Mouse (Mus musculus) stomach, postnatal 0 days (tissue): ENCODE measurements around the gene Sytl3. TPM values are rescaled to one million over a fixed set of nuclear protein-coding genes. Genes with fewer than 3 reads are reported as not detected.

Experiments
- ATAC-seq: fragments of 200-750 bp; cut with Nextera tagmentation; 2 replicates; pipeline ENCODE4 v1.8.0; 2017; ENCODE audit not compliant: low FRiP score, low TSS enrichment
- DNase-seq: peaks from one replicate; pipeline ENCODE4 v3.0.0-alpha.2; 2016; ENCODE audit warnings: low spot score
- H3K27ac ChIP-seq: fragments of 300-500 bp; sonication (generic); replicated peaks from 2 replicates; pipeline ENCODE4 v1.5.1; 2014; ENCODE audit warnings: mild to moderate bottlenecking, control low read depth
- H3K27me3 ChIP-seq: fragments of 300-500 bp; sonication (generic); 2 replicates; pipeline ENCODE4 v1.6.1; 2014; ENCODE audit warnings: low read length; ENCODE audit not compliant: control insufficient read depth, insufficient read depth
- H3K36me3 ChIP-seq: fragments of 300-500 bp; sonication (generic); 2 replicates; pipeline ENCODE4 v1.6.1; 2014; ENCODE audit warnings: low read length, mixed read lengths; ENCODE audit not compliant: control insufficient read depth, insufficient read depth
- H3K4me1 ChIP-seq: fragments of 300-500 bp; sonication (generic); replicated peaks from 2 replicates; pipeline ENCODE4 v1.6.1; 2014; ENCODE audit warnings: antibody characterized with exemption; ENCODE audit not compliant: control insufficient read depth, insufficient read depth
- H3K4me2 ChIP-seq: fragments of 300-500 bp; sonication (generic); replicated peaks from 2 replicates; pipeline ENCODE4 v1.6.1; 2014; ENCODE audit warnings: low read depth, mild to moderate bottlenecking, control low read depth, moderate library complexity
- H3K4me3 ChIP-seq: fragments of 300-500 bp; sonication (generic); 2 replicates; pipeline ENCODE4 v1.5.1; 2014; ENCODE audit warnings: low read depth, low read length, control low read depth
- H3K9ac ChIP-seq: fragments of 300-500 bp; sonication (generic); 2 replicates; pipeline ENCODE4 v1.6.1; 2014; ENCODE audit warnings: mild to moderate bottlenecking, low read length, control low read depth, mixed read lengths
- H3K9me3 ChIP-seq: fragments of 300-500 bp; sonication (generic); 2 replicates; pipeline ENCODE4 v1.6.1; 2016; ENCODE audit warnings: low read length; ENCODE audit not compliant: control insufficient read depth
- CTCF ChIP-seq: IDR thresholded peaks from 2 replicates; pipeline ENCODE4 v1.5.1; 2016; ENCODE audit warnings: antibody characterized with exemption, low read depth, mild to moderate bottlenecking, moderate library complexity
- EP300 ChIP-seq: optimal IDR thresholded peaks from 2 replicates; pipeline ENCODE3; 2016; ENCODE audit warnings: antibody characterized with exemption
- WGBS: fragments of 180-500 bp; shearing (Covaris S2); extraction: QIAGEN DNeasy Blood & Tissue Kit; methylation state at CpG from one replicate; pipeline ENCODE4 v1.1.7; 2014; 5-methylcytosine and 5-hydroxymethylcytosine counted together
- polyA plus RNA-seq: library from polyadenylated mRNA; unstranded; fragments of >200 nt; fragmentation: Nextera tagmentation; extraction: Ambion mirVana; gene quantifications from 2 replicates; pipeline ENCODE4 v1.2.1, GENCODE M21; 2015

Gene Sytl3
- polyA plus RNA-seq, 1 experiment from 2014 or later: 0.99 TPM

- H3K27ac ChIP-seq: peak overlapping the region; percentile 45; the same call in 1 of the 2 replicates
- no peak for ATAC-seq
- H3K9me3 ChIP-seq: no peaks in the 10 kb centered on the region
- peak overlapping the region; percentile 92 for H3K4me2 ChIP-seq
- peak overlapping the region; percentile 43 for H3K9ac ChIP-seq
- H3K27me3 ChIP-seq: no peaks in the 10 kb centered on the region
- peak overlapping the region; percentile 83 for H3K4me3 ChIP-seq
- TF ChIP-seq CTCF: no peak
- no peak for TF ChIP-seq EP300
- DNase-seq: no peak
- no peaks in the 10 kb centered on the region for H3K36me3 ChIP-seq
- 33% methylated on average over 6 of the region's 6 CpGs for WGBS
- H3K4me1 ChIP-seq: no peaks in the 10 kb centered on the region
Measured at GRCm38 (mm10) chr17:6781273-6781672, 122.4 kb downstream of the Sytl3 start.

GRCm38 (mm10) chr17:6782033-6782526 lies 123.2 kb downstream of the Sytl3 start:
- H3K4me1 ChIP-seq: no peaks in the 10 kb centered on the region
- 2% methylated on average over 21 of the region's 21 CpGs for WGBS
- peak; percentile 64 for DNase-seq
- peak overlapping the region; percentile 91 for H3K9ac ChIP-seq
- TF ChIP-seq EP300 (no peak), CTCF (no peak)
- H3K9me3 ChIP-seq: no peaks in the 10 kb centered on the region
- peak overlapping the region; percentile 92 for H3K4me2 ChIP-seq
- H3K27me3 ChIP-seq: no peaks in the 10 kb centered on the region
- peak overlapping the region; percentile 83 for H3K4me3 ChIP-seq
- peak overlapping the region; percentile 97 for H3K27ac ChIP-seq
- peak; percentile 30 for ATAC-seq
- H3K36me3 ChIP-seq: no peaks in the 10 kb centered on the region

GRCm38 (mm10) chr17:6782611-6783005 lies 123.7 kb downstream of the Sytl3 start, which contains the start of gene Ezr:
Gene Ezr (minus strand): TSS chr17:6782784.
- Histone ChIP-seq H3K9ac (peak within 1 kb of the TSS; percentile 91), H3K4me2 (peak within 1 kb of the TSS; percentile 92), H3K4me1 (no peaks in the 10 kb centered on the region), H3K36me3 (no peaks in the 10 kb centered on the region), H3K4me3 (peak within 1 kb of the TSS; percentile 83), H3K27ac (peak within 1 kb of the TSS; percentile 97), H3K9me3 (no peaks in the 10 kb centered on the region), H3K27me3 (no peaks in the 10 kb centered on the region)
- TF ChIP-seq EP300 (no peak), CTCF (no peak)
- under 1% methylated on average over 47 of the region's 52 CpGs for WGBS
- peak; percentile 83 for ATAC-seq
- peak; percentile 95 for DNase-seq

GRCm38 (mm10) chr17:6783006-6783661 lies 124.2 kb downstream of the Sytl3 start:
- Histone ChIP-seq H3K4me1 (no peaks in the 10 kb centered on the region), H3K4me2 (peak overlapping the region; percentile 92), H3K27me3 (no peaks in the 10 kb centered on the region), H3K9me3 (no peaks in the 10 kb centered on the region), H3K4me3 (peak overlapping the region; percentile 83), H3K36me3 (no peaks in the 10 kb centered on the region), H3K9ac (peak overlapping the region; percentile 91), H3K27ac (peak overlapping the region; percentile 97)
- no peak for TF ChIP-seq CTCF
- no peak for TF ChIP-seq EP300
- ATAC-seq: peak; percentile 64
- DNase-seq: peak; percentile 71
- under 1% methylated on average over 37 of the region's 58 CpGs for WGBS

- WGBS: 35% methylated on average over 10 of the region's 10 CpGs
- TF ChIP-seq CTCF: no peak
- no peak for TF ChIP-seq EP300
- no peaks in the 10 kb centered on the region for H3K9me3 ChIP-seq
- H3K36me3 ChIP-seq: no peaks in the 10 kb centered on the region
- H3K27ac ChIP-seq: peak overlapping the region; percentile 97
- H3K4me1 ChIP-seq: no peaks in the 10 kb centered on the region
- ATAC-seq: no peak
- H3K9ac ChIP-seq: peak overlapping the region; percentile 91
- H3K27me3 ChIP-seq: no peaks in the 10 kb centered on the region
- H3K4me3 ChIP-seq: peak overlapping the region; percentile 83; the same call in 1 of the 2 replicates
- H3K4me2 ChIP-seq: peak overlapping the region; percentile 92
- DNase-seq: no peak
Measured at GRCm38 (mm10) chr17:6783756-6784357, 125.0 kb downstream of the Sytl3 start.

- TF ChIP-seq CTCF (no peak), EP300 (no peak)
- no peak overlapping the region for H3K9ac ChIP-seq
- H3K27ac ChIP-seq: no peak overlapping the region
- 90% methylated on average over 4 of the region's 4 CpGs for WGBS
- H3K9me3 ChIP-seq: no peaks in the 10 kb centered on the region
- DNase-seq: no peak
- no peak overlapping the region for H3K4me2 ChIP-seq
- no peaks in the 10 kb centered on the region for H3K27me3 ChIP-seq
- no peaks in the 10 kb centered on the region for H3K36me3 ChIP-seq
- H3K4me1 ChIP-seq: no peaks in the 10 kb centered on the region
- no peak overlapping the region for H3K4me3 ChIP-seq
- ATAC-seq: no peak
Measured at GRCm38 (mm10) chr17:6787241-6787640, 128.3 kb downstream of the Sytl3 start.

Other genes with a start within 250 kb of the Sytl3 start
- 477 and 484 TPM in 2 replicates for gene Dynlt1b, start 229.0 kb upstream of the Sytl3 start, polyA plus RNA-seq
- 12.6 and 15.5 TPM in 2 replicates for gene Dynlt1c, start 57.4 kb upstream of the Sytl3 start, polyA plus RNA-seq
- gene Dynlt1f, start 3.2 kb upstream of the Sytl3 start, polyA plus RNA-seq: 186 and 187 TPM in 2 replicates
- 289 and 299 TPM in 2 replicates for gene Ezr, start 123.7 kb downstream of the Sytl3 start, polyA plus RNA-seq